Mouse (Mus musculus) liver, embryonic 11.5 days (tissue): ENCODE data around the gene Dnajb4. TPM values are rescaled to one million over a fixed set of nuclear protein-coding genes. Genes with fewer than 3 reads are reported as not detected.
"Not testable (repeated sequence)": the region's sequence is repeated elsewhere in the genome, so short reads cannot be mapped to it uniquely, and the experiment has no call there.

Experiments used
- ATAC-seq: fragments of 200-750 bp; cut with Nextera tagmentation; replicated peaks from 2 replicates; pipeline ENCODE4 v1.8.0; 2017; ENCODE audit warnings: moderate number of reproducible peaks, mild to moderate bottlenecking, moderate TSS enrichment, moderate library complexity; ENCODE audit not compliant: low FRiP score
- DNase-seq: peaks from one replicate; pipeline ENCODE4 v3.0.0-alpha.2; 2017; ENCODE audit warnings: low spot score
- H3K27ac ChIP-seq: fragments of 300-500 bp; sonication (generic); 2 replicates; pipeline ENCODE4 v1.5.1; 2014; ENCODE audit warnings: mild to moderate bottlenecking, low read depth, low read length, control low read depth
- H3K27me3 ChIP-seq: fragments of 300-500 bp; sonication (generic); replicated peaks from 2 replicates; pipeline ENCODE4 v1.6.1; 2014; ENCODE audit warnings: low read length, mixed read lengths; ENCODE audit not compliant: control insufficient read depth, insufficient read depth
- H3K36me3 ChIP-seq: fragments of 300-500 bp; sonication (generic); 2 replicates; pipeline ENCODE4 v1.6.1; 2014; ENCODE audit warnings: mild to moderate bottlenecking, low read length, moderate library complexity, mixed read lengths; ENCODE audit not compliant: control insufficient read depth, insufficient read depth
- H3K4me1 ChIP-seq: fragments of 300-500 bp; sonication (generic); replicated peaks from 2 replicates; pipeline ENCODE4 v1.6.1; 2014; ENCODE audit warnings: low read length, mixed read lengths; ENCODE audit not compliant: control insufficient read depth, insufficient read depth
- H3K4me2 ChIP-seq: fragments of 300-500 bp; sonication (generic); 2 replicates; pipeline ENCODE4 v1.6.1; 2014; ENCODE audit warnings: mild to moderate bottlenecking, control low read depth, moderate library complexity
- H3K4me3 ChIP-seq: fragments of 300-500 bp; sonication (generic); 2 replicates; pipeline ENCODE4 v1.5.1; 2014; ENCODE audit warnings: low read depth, low read length, control low read depth
- H3K9ac ChIP-seq: fragments of 300-500 bp; sonication (generic); 2 replicates; pipeline ENCODE4 v1.6.1; 2014; ENCODE audit warnings: low read depth, low read length, control low read depth
- H3K9me3 ChIP-seq: fragments of 300-500 bp; sonication (generic); 2 replicates; pipeline ENCODE4 v1.6.1; 2016; ENCODE audit warnings: low read length, inconsistent platforms, mixed read lengths; ENCODE audit not compliant: control insufficient read depth
- WGBS: fragments of 180-500 bp; shearing (Covaris S2); extraction: QIAGEN DNeasy Blood & Tissue Kit; methylation state at CpG from one replicate; pipeline ENCODE4 v1.1.7; 2014; 5-methylcytosine and 5-hydroxymethylcytosine counted together
- polyA plus RNA-seq: library from polyadenylated mRNA; unstranded; fragments of >200 nt; fragmentation: Nextera tagmentation; extraction: Ambion mirVana; gene quantifications from 2 replicates; pipeline ENCODE4 v1.2.1, GENCODE M21; 2014

Dnajb4 gene
- polyA plus RNA-seq, 1 experiment from 2014 or later, result 29.7 TPM

DNA sequence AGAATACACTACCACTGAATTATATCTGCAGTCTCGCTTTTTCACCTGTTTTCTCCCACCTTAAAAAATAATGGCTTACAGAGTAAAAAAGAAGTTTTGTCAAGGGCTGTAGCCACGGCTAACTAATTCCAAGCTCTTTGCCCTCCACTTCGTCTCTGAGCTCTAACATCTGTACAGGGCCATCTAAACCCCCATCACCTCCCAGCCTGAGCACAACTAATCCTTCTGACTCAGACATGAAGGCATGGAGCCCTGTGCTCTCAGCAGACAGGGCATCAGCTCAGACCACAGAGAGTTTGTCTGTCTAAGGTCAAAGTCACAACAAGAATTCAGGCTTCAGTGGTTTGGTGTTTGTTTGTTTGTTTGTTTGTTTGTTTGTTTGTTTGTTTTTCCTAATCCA is 68.0 kb downstream of the Dnajb4 start:
- Histone ChIP-seq H3K4me2 (no peak overlapping the region), H3K9me3 (no peaks in the 10 kb centered on the region), H3K4me3 (no peak overlapping the region), H3K4me1 (no peaks in the 10 kb centered on the region), H3K27ac (no peak overlapping the region; the same call in 1 of the 2 replicates), H3K27me3 (no peaks in the 10 kb centered on the region), H3K36me3 (no peaks in the 10 kb centered on the region), H3K9ac (no peak overlapping the region)
- 79% methylated on average over 3 of the region's 3 CpGs for WGBS
- DNase-seq (no peak), ATAC-seq (no peak)

DNA sequence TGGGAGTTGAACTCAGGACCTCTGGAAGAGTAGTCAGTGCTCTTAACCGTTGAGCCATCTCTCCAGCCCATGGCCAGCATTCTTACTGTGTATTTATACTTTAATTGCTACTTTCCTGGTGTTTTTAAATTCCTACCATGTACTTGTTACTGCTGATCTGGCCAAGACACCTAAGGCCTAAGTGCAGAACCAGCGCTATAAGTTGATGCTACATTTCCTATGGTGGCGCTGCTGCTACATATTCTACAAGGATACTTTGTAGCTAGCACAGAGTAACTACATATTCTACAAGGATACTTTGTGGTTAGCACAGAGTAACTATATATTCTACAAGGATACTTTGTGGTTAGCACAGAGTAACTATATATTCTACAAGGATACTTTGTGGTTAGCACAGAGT is 70.8 kb downstream of the Dnajb4 start:
- not testable (repeated sequence) for H3K9ac ChIP-seq, ATAC-seq, H3K27ac ChIP-seq, H3K4me3 ChIP-seq, H3K9me3 ChIP-seq, H3K4me2 ChIP-seq, DNase-seq, H3K36me3 ChIP-seq, H3K27me3 ChIP-seq, H3K4me1 ChIP-seq
- 86% methylated on average over 3 of the region's 3 CpGs for WGBS

GRCm38 (mm10) chr3:152136106-152136505 is 74.0 kb downstream of the Dnajb4 start:
- not testable (repeated sequence) for H3K4me3 ChIP-seq, H3K27me3 ChIP-seq, H3K9ac ChIP-seq, H3K4me1 ChIP-seq, H3K4me2 ChIP-seq, ATAC-seq, DNase-seq, H3K27ac ChIP-seq, H3K9me3 ChIP-seq, H3K36me3 ChIP-seq
- 90% methylated on average over 16 of the region's 16 CpGs for WGBS

DNA sequence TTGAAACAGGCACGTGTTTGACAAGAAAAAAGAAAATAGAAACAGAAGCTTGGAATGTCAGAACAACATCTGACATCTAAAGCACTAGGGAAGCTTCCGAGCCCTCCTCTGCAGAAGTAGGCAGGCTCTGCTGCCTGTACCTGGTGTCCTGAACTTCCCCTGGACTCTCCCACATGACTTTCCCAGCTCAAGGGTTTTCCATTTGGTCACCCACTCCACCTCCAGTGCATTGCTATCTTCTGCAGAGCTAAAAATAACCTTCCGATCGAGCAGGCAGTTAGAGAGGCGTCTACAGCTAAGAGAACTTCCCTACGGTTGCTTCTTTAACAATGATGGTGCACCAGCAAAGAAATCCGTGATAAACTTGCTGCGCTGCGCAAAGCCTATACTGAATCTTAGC is 76.5 kb downstream of the Dnajb4 start:
- no peak overlapping the region for H3K9ac ChIP-seq

GRCm38 (mm10) chr3:152130963-152131362 is 79.1 kb downstream of the Dnajb4 start:
- no peaks in the 10 kb centered on the region for H3K9me3 ChIP-seq
- peaks cover 5% of the 10 kb centered on the region; the same call in 1 of the 2 replicates for H3K4me1 ChIP-seq
- no peaks in the 10 kb centered on the region for H3K36me3 ChIP-seq
- H3K4me3 ChIP-seq, result no peak overlapping the region
- no peak overlapping the region for H3K9ac ChIP-seq
- H3K4me2 ChIP-seq, result no peak overlapping the region
- no peak for DNase-seq
- no peak for ATAC-seq
- WGBS, result 81% methylated on average over 4 of the region's 4 CpGs
- no peak overlapping the region for H3K27ac ChIP-seq
- H3K27me3 ChIP-seq, result no peaks in the 10 kb centered on the region

More for the DNA sequence above, 76.5 kb downstream of the Dnajb4 start:
- no peak for ATAC-seq
- no peaks in the 10 kb centered on the region for H3K36me3 ChIP-seq
- no peak overlapping the region for H3K4me3 ChIP-seq
- no peaks in the 10 kb centered on the region for H3K9me3 ChIP-seq
- no peak overlapping the region for H3K27ac ChIP-seq
- H3K27me3 ChIP-seq, result no peaks in the 10 kb centered on the region
- peak overlapping the region; percentile 35; the same call in 1 of the 2 replicates for H3K4me2 ChIP-seq
- H3K4me1 ChIP-seq, result peaks cover 5% of the 10 kb centered on the region; the same call in 1 of the 2 replicates
- DNase-seq, result no peak
- WGBS, result 39% methylated on average over 9 of the region's 9 CpGs

GRCm38 (mm10) chr3:152129426-152129825 is 80.7 kb downstream of the Dnajb4 start:
- not testable (repeated sequence) for ATAC-seq, H3K4me1 ChIP-seq, H3K27ac ChIP-seq, H3K4me3 ChIP-seq, H3K27me3 ChIP-seq, H3K9ac ChIP-seq, DNase-seq, H3K4me2 ChIP-seq, H3K36me3 ChIP-seq, H3K9me3 ChIP-seq
- WGBS, result 90% methylated on average over 4 of the region's 4 CpGs

GRCm38 (mm10) chr3:152128631-152129030 is 81.5 kb downstream of the Dnajb4 start:
- no peaks in the 10 kb centered on the region for H3K9me3 ChIP-seq
- H3K4me1 ChIP-seq, result peaks cover 3% of the 10 kb centered on the region; the same call in 1 of the 2 replicates
- ATAC-seq (no peak), DNase-seq (no peak)
- H3K9ac ChIP-seq, result no peak overlapping the region
- no peaks in the 10 kb centered on the region for H3K27me3 ChIP-seq
- no peak overlapping the region for H3K4me2 ChIP-seq
- H3K27ac ChIP-seq, result no peak overlapping the region
- H3K4me3 ChIP-seq, result no peak overlapping the region
- no peaks in the 10 kb centered on the region for H3K36me3 ChIP-seq
- 79% methylated on average over 7 of the region's 7 CpGs for WGBS

Other genes with a start within 250 kb of the Dnajb4 start
- 12.1 and 15.4 TPM in 2 replicates for gene Gipc2, start 44.1 kb downstream of the Dnajb4 start, polyA plus RNA-seq
- 234 and 253 TPM in 2 replicates for gene Fubp1, start 120 bp upstream of the Dnajb4 start, polyA plus RNA-seq
- gene Nexn, start 56.0 kb upstream of the Dnajb4 start, polyA plus RNA-seq, result 3.7 and 5.5 TPM in 2 replicates
- gene Miga1, start 130.1 kb upstream of the Dnajb4 start, polyA plus RNA-seq, result 12.4 and 12.7 TPM in 2 replicates
- 42.0 and 46.1 TPM in 2 replicates for gene Usp33, start 136.2 kb upstream of the Dnajb4 start, polyA plus RNA-seq
- 45.5 and 45.7 TPM in 2 replicates for gene Zzz3, start 185.2 kb upstream of the Dnajb4 start, polyA plus RNA-seq